Mouse (Mus musculus): ENCODE measurements around the gene Masp2.

Masp2 gene

GRCm38 (mm10) chr4:148598826-148599225, 3.5 kb upstream of the Masp2 start:
- no peak for DNase-seq (ENCODE audit: inconsistent age in 2 of 2, low spot score in 1 of 2)

DNA sequence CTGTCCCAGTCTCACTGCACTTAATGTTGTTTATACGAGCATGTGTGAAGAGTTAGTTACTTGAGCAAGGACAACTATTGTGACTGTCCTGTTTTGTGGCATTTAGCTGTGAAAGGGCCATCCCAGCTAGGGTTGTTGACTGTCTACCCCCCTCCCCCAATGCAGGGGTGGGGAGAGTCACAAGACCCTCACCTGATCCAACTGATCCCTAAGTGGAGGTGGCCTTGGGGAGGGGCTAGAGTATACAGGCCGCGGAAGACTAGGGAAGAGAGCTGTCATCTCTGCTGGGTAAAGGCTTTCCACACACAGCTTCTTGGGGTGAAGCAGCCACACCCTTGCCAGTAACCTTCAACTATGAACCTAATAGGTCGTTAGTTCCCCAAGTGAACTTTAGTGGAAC, 2.0 kb upstream of the Masp2 start:
- DNase-seq (ENCODE audit: inconsistent age in 2 of 2, low spot score in 1 of 2): no peak

GRCm38 (mm10) chr4:148601871-148602270, 483 bp upstream of the Masp2 start:
- DNase-seq (ENCODE audit: inconsistent age in 2 of 2, low spot score in 1 of 2): no peak

- DNase-seq (ENCODE audit: inconsistent age in 2 of 2, low spot score in 1 of 2): peak in 1 of 2 experiments; percentile 77
Observed at GRCm38 (mm10) chr4:148603376-148604139, 1.2 kb downstream of the Masp2 start.

DNA sequence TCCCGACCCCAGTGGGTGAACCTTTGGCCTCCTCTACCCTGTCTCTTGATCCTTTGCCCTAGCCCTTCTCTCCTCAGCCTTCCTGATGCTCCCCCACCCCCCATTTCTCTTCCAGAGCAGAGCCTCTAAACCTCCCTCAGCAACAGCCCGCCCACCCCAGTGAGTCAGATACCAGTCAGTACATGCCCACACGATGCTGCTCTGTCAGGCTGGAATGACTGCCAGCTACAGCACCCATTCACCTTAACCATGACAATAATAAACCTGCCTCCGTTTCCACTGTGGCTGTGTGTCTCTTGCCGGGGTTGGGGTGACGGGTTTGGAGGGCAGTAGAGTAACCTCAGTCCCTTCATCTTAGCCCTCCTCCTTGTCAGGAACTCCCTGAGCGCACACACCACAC, 1.8 kb downstream of the Masp2 start:
- peak in 1 of 2 experiments; percentile 57 for DNase-seq (ENCODE audit: inconsistent age in 2 of 2, low spot score in 1 of 2)

- peak; percentile 65 to 87 for DNase-seq (ENCODE audit: inconsistent age in 2 of 2, low spot score in 1 of 2)
Observed at GRCm38 (mm10) chr4:148604541-148605165, 2.3 kb downstream of the Masp2 start.

GRCm38 (mm10) chr4:148607758-148608157, 5.4 kb downstream of the Masp2 start:
- DNase-seq (ENCODE audit: inconsistent age in 2 of 2, low spot score in 1 of 2): peak; percentile 73 to 92

GRCm38 (mm10) chr4:148609805-148610204, 7.5 kb downstream of the Masp2 start:
- no peak for DNase-seq (ENCODE audit: inconsistent age in 2 of 2, low spot score in 1 of 2)

DNA sequence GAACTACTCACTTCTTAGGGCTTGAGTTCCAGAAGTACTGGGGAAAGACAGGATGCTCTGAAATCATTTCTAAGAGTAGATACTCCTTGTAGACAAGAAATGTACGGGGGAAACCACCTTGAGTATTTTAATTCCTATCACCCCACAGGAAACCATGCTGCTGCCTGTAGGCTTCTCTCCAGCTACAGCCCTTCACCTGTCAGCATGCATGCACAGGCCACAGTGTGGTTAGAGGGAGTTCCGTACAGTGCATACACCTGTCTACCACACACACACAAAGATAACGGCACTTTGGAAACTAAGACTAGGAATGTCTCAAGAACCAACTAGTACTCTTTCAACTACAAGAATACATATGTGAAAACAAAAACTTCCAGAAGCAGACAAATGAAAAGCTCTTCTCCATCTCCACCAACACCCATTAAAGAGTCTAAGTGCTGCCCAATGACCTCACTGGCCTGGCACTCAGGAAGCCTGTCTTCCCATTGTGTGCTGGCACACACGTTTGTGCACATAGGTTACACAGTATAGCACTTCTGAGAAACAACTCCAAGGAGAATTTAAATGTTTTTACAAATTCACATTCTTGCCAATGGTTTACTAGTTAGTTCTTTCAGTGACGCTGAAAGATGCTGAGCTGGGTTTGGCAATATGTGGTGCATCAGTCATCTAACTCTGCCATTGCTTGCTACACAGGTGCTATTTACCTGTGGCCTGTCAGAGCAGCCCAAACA, 8.4 kb downstream of the Masp2 start:
- no peak for DNase-seq (ENCODE audit: inconsistent age in 2 of 2, low spot score in 1 of 2)

GRCm38 (mm10) chr4:148612557-148612956, 10.2 kb downstream of the Masp2 start:
- DNase-seq (ENCODE audit: inconsistent age in 2 of 2, low spot score in 1 of 2): no peak

GRCm38 (mm10) chr4:148613738-148614137, 11.4 kb downstream of the Masp2 start:
- no peak for DNase-seq (ENCODE audit: inconsistent age in 2 of 2, low spot score in 1 of 2)

- no peak for DNase-seq (ENCODE audit: inconsistent age in 2 of 2, low spot score in 1 of 2)
Observed at GRCm38 (mm10) chr4:148619805-148620204, 17.5 kb downstream of the Masp2 start.

DNA sequence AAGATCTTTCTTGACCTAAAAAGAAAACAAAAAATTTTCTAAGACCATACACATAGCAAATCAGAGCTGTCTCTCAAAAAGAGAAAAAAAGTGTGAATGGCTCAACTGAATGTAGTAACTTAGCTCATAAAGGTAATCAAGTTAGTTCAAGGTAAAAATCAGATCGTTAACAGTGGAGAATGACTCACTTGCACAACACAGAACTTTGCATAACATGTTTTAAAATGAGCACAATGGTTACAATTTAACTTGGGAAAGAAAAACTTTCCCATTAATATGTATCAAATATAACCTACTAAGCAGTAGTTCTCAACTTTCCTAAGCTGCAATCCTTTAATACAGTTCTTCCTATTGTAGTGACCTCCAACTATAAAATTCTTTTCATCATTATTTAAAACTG, 18.4 kb downstream of the Masp2 start:
- DNase-seq (ENCODE audit: inconsistent age in 2 of 2, low spot score in 1 of 2): no peak

- DNase-seq (ENCODE audit: inconsistent age in 2 of 2, low spot score in 1 of 2): no peak
Observed at GRCm38 (mm10) chr4:148622485-148622884, 20.1 kb downstream of the Masp2 start.

- DNase-seq (ENCODE audit: inconsistent age in 2 of 2, low spot score in 1 of 2): no peak
Observed at GRCm38 (mm10) chr4:148623609-148624008, 21.3 kb downstream of the Masp2 start.

GRCm38 (mm10) chr4:148625010-148625409, 22.7 kb downstream of the Masp2 start:
- DNase-seq (ENCODE audit: inconsistent age in 2 of 2, low spot score in 1 of 2): no peak

DNA sequence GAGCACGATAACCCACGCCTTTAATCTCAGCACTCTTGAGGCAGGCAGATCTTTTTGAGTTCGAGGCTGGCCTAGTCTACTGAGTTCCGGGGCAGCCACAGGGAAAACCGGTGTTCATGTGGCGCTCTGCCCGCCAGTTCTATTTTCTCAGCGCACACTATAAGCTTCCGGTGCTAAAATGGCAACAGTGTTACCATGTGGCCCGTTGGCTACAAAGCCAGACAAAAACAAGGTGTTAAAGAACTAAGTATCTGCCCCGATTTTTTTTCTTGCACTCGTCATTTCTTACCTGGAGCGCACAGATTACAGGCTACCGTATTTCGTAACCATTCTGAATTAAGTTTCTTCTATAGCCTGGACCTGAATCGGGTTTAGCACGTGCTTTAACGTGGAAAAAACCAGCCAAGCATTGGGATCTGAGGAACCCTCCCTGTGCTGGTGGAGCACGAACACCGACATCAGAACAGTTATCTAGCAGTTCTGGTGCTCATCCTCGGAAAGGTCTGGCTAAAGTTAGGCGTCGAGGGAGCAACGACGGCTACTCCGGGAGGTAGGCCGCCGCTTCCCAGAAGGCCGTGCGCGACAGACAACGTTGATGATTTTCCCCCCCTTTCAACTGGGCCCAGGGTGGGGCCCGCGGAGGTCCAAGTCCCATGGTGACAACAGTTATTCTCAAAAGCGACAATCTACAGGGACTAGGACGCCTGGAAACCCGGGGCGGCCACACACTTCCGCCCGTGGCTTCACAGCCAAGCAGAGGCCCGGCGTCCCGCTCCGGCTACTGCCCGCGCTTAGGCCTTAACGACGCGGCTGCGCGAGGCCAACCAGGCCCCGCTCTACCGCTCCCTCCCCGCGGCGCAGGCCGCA, 23.6 kb downstream of the Masp2 start:
- DNase-seq (ENCODE audit: inconsistent age in 2 of 2, low spot score in 1 of 2): peak in 1 of 2 experiments; percentile 43

DNA sequence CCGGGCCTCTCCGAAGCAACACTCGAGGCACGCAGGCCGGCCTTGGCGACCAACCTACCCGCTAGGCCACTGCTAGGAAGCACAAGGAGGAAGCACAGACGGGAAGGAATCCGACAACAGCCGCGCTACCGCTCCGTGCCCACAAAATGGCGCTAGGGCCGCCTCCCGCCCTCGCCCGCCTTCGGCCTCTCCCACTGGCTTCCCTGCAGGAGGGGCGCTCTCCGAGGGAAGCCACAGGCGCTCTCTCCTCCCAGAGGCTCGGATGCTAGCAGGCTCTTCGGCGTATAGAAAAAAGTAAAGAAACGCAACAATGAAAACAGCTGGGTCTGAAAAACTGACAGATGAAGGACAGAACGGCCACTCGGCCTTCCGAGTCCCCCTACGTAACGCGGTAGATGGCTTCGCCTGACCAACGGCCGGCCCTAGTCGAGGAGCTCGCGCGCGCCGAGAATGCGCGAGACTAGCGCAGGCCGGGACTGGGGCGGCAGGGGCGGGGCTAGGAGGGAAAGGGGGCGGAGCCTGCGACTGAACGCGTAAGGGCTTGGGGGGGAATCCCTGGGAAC, 24.4 kb downstream of the Masp2 start, which contains the start of gene Tardbp:
Gene Tardbp (minus strand): TSS at position 397 of the 563 bp plus-strand sequence.
- DNase-seq (ENCODE audit: inconsistent age in 2 of 2, low spot score in 1 of 2): peak; percentile 97 to 99

- no peak for DNase-seq (ENCODE audit: inconsistent age in 2 of 2, low spot score in 1 of 2)
Observed at GRCm38 (mm10) chr4:148627246-148627645, 24.9 kb downstream of the Masp2 start.

GRCm38 (mm10) chr4:148632013-148632692, 29.8 kb downstream of the Masp2 start:
- DNase-seq (ENCODE audit: inconsistent age in 2 of 2, low spot score in 1 of 2): no peak
